Mouse (Mus musculus): ENCODE results near the gene Rhobtb3.

DNA sequence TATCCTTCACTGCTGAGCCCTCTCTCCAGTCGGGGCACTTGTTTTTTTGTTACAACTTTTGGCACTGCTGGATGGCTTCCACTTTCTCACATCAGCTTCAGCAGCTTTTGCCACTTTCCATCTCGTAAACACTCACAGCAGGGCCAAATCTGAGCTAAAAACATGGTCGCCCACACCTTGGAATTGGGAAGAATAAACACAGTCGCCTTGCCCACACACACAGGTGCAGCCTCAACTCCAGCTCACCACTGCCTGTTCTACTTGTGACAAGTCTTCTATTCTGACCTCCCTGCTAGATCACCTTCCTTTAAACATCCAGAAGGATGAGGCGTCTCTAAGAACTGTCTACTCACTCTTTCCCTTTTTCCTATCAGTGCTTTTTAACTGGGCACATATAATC lies 39.1 kb downstream of the Rhobtb3 start:
- TF ChIP-seq POLR2A (IDR thresholded peaks at IDR 0.05; ENCODE audit: borderline replicate concordance, control insufficient read depth, low read depth, low read length) (no peak), CTCF (IDR thresholded peaks at IDR 0.05; ENCODE audit: control insufficient read depth, insufficient read depth, low read length) (no peak)
